Mouse (Mus musculus) forebrain, embryonic 12.5 days (tissue): ENCODE results near the gene Ncor2. TPM values are rescaled to one million over a fixed set of nuclear protein-coding genes. Genes with fewer than 3 reads are reported as not detected.
A peak's percentile ranks its signal among the peaks of the same experiment; 100 is the strongest.

Experiments
- ATAC-seq: fragments of 200-750 bp; cut with Nextera tagmentation; 2 replicates; pipeline ENCODE4 v1.8.0; 2017; ENCODE audit warnings: moderate TSS enrichment; ENCODE audit not compliant: low FRiP score
- H3K27ac ChIP-seq: fragments of 300-500 bp; sonication (generic); 2 replicates; pipeline ENCODE4 v1.5.1; 2016; ENCODE audit warnings: mild to moderate bottlenecking
- H3K27me3 ChIP-seq: fragments of 300-500 bp; sonication (generic); 2 replicates; pipeline ENCODE4 v1.6.1; 2016; ENCODE audit warnings: mild to moderate bottlenecking
- H3K36me3 ChIP-seq: fragments of 300-500 bp; sonication (generic); replicated peaks from 2 replicates; pipeline ENCODE4 v1.6.1; 2016; ENCODE audit warnings: mild to moderate bottlenecking
- H3K4me1 ChIP-seq: fragments of 300-500 bp; sonication (generic); 2 replicates; pipeline ENCODE4 v1.6.1; 2016
- H3K4me2 ChIP-seq: fragments of 300-500 bp; sonication (generic); 2 replicates; pipeline ENCODE4 v1.6.1; 2016; ENCODE audit warnings: mild to moderate bottlenecking, moderate library complexity
- H3K4me3 ChIP-seq: fragments of 300-500 bp; sonication (generic); replicated peaks from 2 replicates; pipeline ENCODE4 v1.5.1; 2016; ENCODE audit warnings: mild to moderate bottlenecking
- H3K9ac ChIP-seq: fragments of 300-500 bp; sonication (generic); 2 replicates; pipeline ENCODE4 v1.6.1; 2016; ENCODE audit warnings: mild to moderate bottlenecking
- H3K9me3 ChIP-seq: fragments of 300-500 bp; sonication (generic); 2 replicates; pipeline ENCODE4 v1.6.1; 2016
- WGBS: fragments of 180-500 bp; shearing (Covaris S2); methylation state at CpG from one replicate; pipeline ENCODE4 v1.1.7; 2016; 5-methylcytosine and 5-hydroxymethylcytosine counted together
- polyA plus RNA-seq: library from polyadenylated mRNA; unstranded; fragments of >200 nt; fragmentation: Nextera tagmentation; extraction: Ambion mirVana; gene quantifications from 2 replicates; pipeline ENCODE4 v1.2.1, GENCODE M21; 2016

Ncor2 gene
- polyA plus RNA-seq, 1 experiment from 2014 or later = 26.0 TPM

- Histone ChIP-seq H3K4me2 (no peak overlapping the region), H3K4me1 (peaks cover 11% of the 10 kb centered on the region), H3K27ac (no peak overlapping the region), H3K9ac (no peak overlapping the region), H3K4me3 (no peak overlapping the region), H3K36me3 (peaks cover 92% of the 10 kb centered on the region), H3K9me3 (no peaks in the 10 kb centered on the region), H3K27me3 (no peaks in the 10 kb centered on the region)
- ATAC-seq = no peak
- 93% methylated on average over 8 of the region's 8 CpGs for WGBS
Measured at GRCm38 (mm10) chr5:125039377-125040027, 139.5 kb downstream of the Ncor2 start.

GRCm38 (mm10) chr5:125036483-125036882 is 142.5 kb downstream of the Ncor2 start:
- 92% methylated on average over 8 of the region's 8 CpGs for WGBS
- no peaks in the 10 kb centered on the region for H3K27me3 ChIP-seq
- H3K4me2 ChIP-seq = no peak overlapping the region
- H3K27ac ChIP-seq = no peak overlapping the region
- ATAC-seq = no peak
- H3K9ac ChIP-seq = no peak overlapping the region
- no peaks in the 10 kb centered on the region for H3K9me3 ChIP-seq
- H3K4me3 ChIP-seq = no peak overlapping the region
- H3K36me3 ChIP-seq = peaks cover 97% of the 10 kb centered on the region
- peaks cover 6% of the 10 kb centered on the region; the same call in 1 of the 2 replicates for H3K4me1 ChIP-seq

- ATAC-seq = no peak
- H3K36me3 ChIP-seq = peaks cover 99% of the 10 kb centered on the region
- no peak overlapping the region for H3K4me2 ChIP-seq
- no peaks in the 10 kb centered on the region for H3K9me3 ChIP-seq
- H3K9ac ChIP-seq = no peak overlapping the region
- H3K4me3 ChIP-seq = no peak overlapping the region
- H3K27me3 ChIP-seq = no peaks in the 10 kb centered on the region
- no peaks in the 10 kb centered on the region for H3K4me1 ChIP-seq
- WGBS = 94% methylated on average over 20 of the region's 20 CpGs
- no peak overlapping the region for H3K27ac ChIP-seq
Measured at GRCm38 (mm10) chr5:125028911-125029310, 150.1 kb downstream of the Ncor2 start.

GRCm38 (mm10) chr5:125028371-125028770 is 150.6 kb downstream of the Ncor2 start:
- no peaks in the 10 kb centered on the region for H3K9me3 ChIP-seq
- no peaks in the 10 kb centered on the region for H3K4me1 ChIP-seq
- no peak overlapping the region for H3K9ac ChIP-seq
- peak; percentile 16; the same call in 1 of the 2 replicates for ATAC-seq
- no peak overlapping the region for H3K4me2 ChIP-seq
- no peaks in the 10 kb centered on the region for H3K27me3 ChIP-seq
- H3K36me3 ChIP-seq = peaks cover 99% of the 10 kb centered on the region
- WGBS = 96% methylated on average over 15 of the region's 15 CpGs
- no peak overlapping the region for H3K4me3 ChIP-seq
- H3K27ac ChIP-seq = no peak overlapping the region

GRCm38 (mm10) chr5:125024002-125024401 is 155.0 kb downstream of the Ncor2 start:
- WGBS = 84% methylated on average over 14 of the region's 14 CpGs

GRCm38 (mm10) chr5:125021298-125021697 is 157.7 kb downstream of the Ncor2 start:
- Histone ChIP-seq H3K9ac (no peak overlapping the region), H3K4me1 (no peaks in the 10 kb centered on the region), H3K9me3 (no peaks in the 10 kb centered on the region), H3K4me3 (no peak overlapping the region), H3K27me3 (no peaks in the 10 kb centered on the region), H3K36me3 (peaks cover 89% of the 10 kb centered on the region), H3K4me2 (no peak overlapping the region), H3K27ac (0 out of 2 replicates have a peak overlapping the region, but pooled peaks have one; percentile 46)
- ATAC-seq = no peak
- WGBS = 92% methylated on average over 10 of the region's 11 CpGs

More at GRCm38 (mm10) chr5:125024002-125024401, 155.0 kb downstream of the Ncor2 start:
- H3K27ac ChIP-seq = no peak overlapping the region
- H3K27me3 ChIP-seq = no peaks in the 10 kb centered on the region
- H3K36me3 ChIP-seq = peaks cover 89% of the 10 kb centered on the region
- no peaks in the 10 kb centered on the region for H3K9me3 ChIP-seq
- H3K9ac ChIP-seq = no peak overlapping the region
- no peaks in the 10 kb centered on the region for H3K4me1 ChIP-seq
- ATAC-seq = no peak
- H3K4me2 ChIP-seq = no peak overlapping the region
- H3K4me3 ChIP-seq = no peak overlapping the region

- 90% methylated on average over 5 of the region's 5 CpGs for WGBS
- Histone ChIP-seq H3K4me1 (no peaks in the 10 kb centered on the region), H3K36me3 (peaks cover 88% of the 10 kb centered on the region), H3K4me2 (no peak overlapping the region), H3K27me3 (no peaks in the 10 kb centered on the region), H3K9ac (no peak overlapping the region), H3K4me3 (no peak overlapping the region), H3K9me3 (no peaks in the 10 kb centered on the region), H3K27ac (no peak overlapping the region)
- ATAC-seq = no peak
Measured at GRCm38 (mm10) chr5:125019099-125019498, 159.9 kb downstream of the Ncor2 start.

GRCm38 (mm10) chr5:125017332-125017731 is 161.7 kb downstream of the Ncor2 start:
- Histone ChIP-seq H3K4me1 (no peaks in the 10 kb centered on the region), H3K9ac (no peak overlapping the region), H3K4me3 (no peak overlapping the region), H3K4me2 (no peak overlapping the region), H3K27me3 (no peaks in the 10 kb centered on the region), H3K36me3 (peaks cover 80% of the 10 kb centered on the region), H3K27ac (no peak overlapping the region), H3K9me3 (no peaks in the 10 kb centered on the region)
- no peak for ATAC-seq
- 78% methylated on average over 15 of the region's 15 CpGs for WGBS

GRCm38 (mm10) chr5:125016421-125017242 is 162.4 kb downstream of the Ncor2 start:
- H3K27ac ChIP-seq = no peak overlapping the region
- no peaks in the 10 kb centered on the region for H3K27me3 ChIP-seq
- peaks cover 73% of the 10 kb centered on the region for H3K36me3 ChIP-seq
- H3K4me1 ChIP-seq = no peaks in the 10 kb centered on the region
- H3K4me3 ChIP-seq = no peak overlapping the region
- no peaks in the 10 kb centered on the region for H3K9me3 ChIP-seq
- 91% methylated on average over 17 of the region's 17 CpGs for WGBS
- H3K9ac ChIP-seq = no peak overlapping the region
- ATAC-seq = no peak
- no peak overlapping the region for H3K4me2 ChIP-seq

GRCm38 (mm10) chr5:125015576-125015975 is 163.4 kb downstream of the Ncor2 start:
- H3K9me3 ChIP-seq = no peaks in the 10 kb centered on the region
- no peak overlapping the region for H3K4me3 ChIP-seq
- H3K36me3 ChIP-seq = peaks cover 74% of the 10 kb centered on the region
- 91% methylated on average over 9 of the region's 9 CpGs for WGBS
- no peak overlapping the region for H3K4me2 ChIP-seq
- no peaks in the 10 kb centered on the region for H3K27me3 ChIP-seq
- no peak for ATAC-seq
- H3K9ac ChIP-seq = no peak overlapping the region
- peak overlapping the region; percentile 38; the same call in 1 of the 2 replicates for H3K27ac ChIP-seq
- no peaks in the 10 kb centered on the region for H3K4me1 ChIP-seq

GRCm38 (mm10) chr5:125015066-125015465 is 164.0 kb downstream of the Ncor2 start:
- no peaks in the 10 kb centered on the region for H3K4me1 ChIP-seq
- no peaks in the 10 kb centered on the region for H3K9me3 ChIP-seq
- 92% methylated on average over 3 of the region's 3 CpGs for WGBS
- H3K4me3 ChIP-seq = no peak overlapping the region
- no peaks in the 10 kb centered on the region for H3K27me3 ChIP-seq
- H3K9ac ChIP-seq = no peak overlapping the region
- ATAC-seq = no peak
- no peak overlapping the region for H3K4me2 ChIP-seq
- peaks cover 73% of the 10 kb centered on the region for H3K36me3 ChIP-seq
- H3K27ac ChIP-seq = peak overlapping the region; percentile 38; the same call in 1 of the 2 replicates

GRCm38 (mm10) chr5:125014497-125014896 is 164.5 kb downstream of the Ncor2 start:
- Histone ChIP-seq H3K9me3 (no peaks in the 10 kb centered on the region), H3K27me3 (no peaks in the 10 kb centered on the region), H3K4me3 (no peak overlapping the region), H3K36me3 (peaks cover 71% of the 10 kb centered on the region), H3K9ac (no peak overlapping the region), H3K4me1 (no peaks in the 10 kb centered on the region), H3K4me2 (no peak overlapping the region), H3K27ac (no peak overlapping the region)
- WGBS = 54% methylated on average over 7 of the region's 7 CpGs
- ATAC-seq = 0 out of 2 replicates have a peak, but pooled peaks have one; percentile 25
